Mouse (Mus musculus): ENCODE measurements around the gene Sptbn4.

Sptbn4 gene

GRCm38 (mm10) chr7:27433349-27433748 lies 14.1 kb downstream of the Sptbn4 start:
- DNase-seq (ENCODE audit: low spot score) = no peak

GRCm38 (mm10) chr7:27429135-27429534 lies 18.4 kb downstream of the Sptbn4 start:
- DNase-seq (ENCODE audit: low spot score) = no peak

GRCm38 (mm10) chr7:27428002-27428401 lies 19.5 kb downstream of the Sptbn4 start:
- no peak for DNase-seq (ENCODE audit: low spot score)

- no peak for DNase-seq (ENCODE audit: low spot score)
Observed at GRCm38 (mm10) chr7:27427387-27427786, 20.1 kb downstream of the Sptbn4 start.

DNA sequence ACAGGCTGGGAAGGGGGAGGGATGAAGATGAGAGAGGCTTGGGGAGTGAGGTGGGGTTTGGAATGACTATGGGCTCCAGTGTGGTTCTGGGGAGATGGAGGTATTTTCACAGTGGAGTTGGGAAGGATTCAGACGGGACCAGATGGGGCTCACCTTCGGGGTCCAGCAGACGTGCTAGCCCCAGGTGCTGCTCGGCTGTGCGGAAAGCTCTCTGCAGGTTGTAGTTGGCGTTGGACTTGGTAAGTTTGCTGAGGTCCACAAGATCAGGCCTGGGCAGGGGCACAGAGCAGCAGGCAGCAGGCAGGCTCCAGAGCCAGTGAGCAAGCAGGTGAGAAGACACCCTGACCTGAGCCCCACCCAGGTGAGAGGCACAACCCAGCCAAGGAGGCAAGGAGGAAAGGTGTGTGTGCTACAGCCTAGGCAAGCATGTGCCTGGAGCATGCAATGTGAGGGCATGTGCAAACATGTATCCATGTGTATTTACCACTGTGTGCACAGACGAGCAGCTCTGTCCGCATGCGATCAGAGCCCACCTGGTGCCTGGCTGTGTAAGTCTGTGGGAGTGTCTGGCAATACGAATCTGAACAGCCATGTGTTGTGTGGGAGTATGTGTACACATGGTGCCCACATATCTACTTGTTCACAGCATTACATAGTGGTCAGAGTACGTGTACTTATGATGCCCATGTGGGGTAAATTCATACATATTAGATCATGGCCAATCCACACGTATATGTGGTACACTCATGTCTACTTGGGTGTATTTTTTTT lies 23.7 kb downstream of the Sptbn4 start:
- no peak for DNase-seq (ENCODE audit: low spot score)

DNA sequence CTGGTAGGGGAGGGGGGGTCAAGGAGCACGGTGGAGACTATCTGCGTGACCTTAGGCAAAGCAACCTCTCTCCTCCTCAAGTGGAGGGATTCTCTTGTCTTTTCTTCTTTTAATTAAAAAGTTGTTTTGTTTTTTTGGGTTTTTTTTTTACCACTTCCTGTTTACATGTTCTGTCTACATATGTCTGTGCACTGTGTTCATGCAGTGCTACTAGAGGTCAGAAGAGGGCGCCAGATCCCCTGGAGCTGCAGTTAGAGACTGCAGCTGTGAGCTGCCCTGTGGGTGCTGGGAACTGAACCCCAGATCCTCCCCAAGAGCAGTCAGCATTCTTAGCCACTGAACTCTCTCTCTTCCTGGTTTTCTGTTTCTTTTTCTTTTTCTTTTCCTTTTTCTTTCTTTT lies 28.4 kb downstream of the Sptbn4 start:
- DNase-seq (ENCODE audit: low spot score) = no peak

- no peak for DNase-seq (ENCODE audit: low spot score)
Observed at GRCm38 (mm10) chr7:27417151-27417550, 30.3 kb downstream of the Sptbn4 start.

- no peak for DNase-seq (ENCODE audit: low spot score)
Observed at GRCm38 (mm10) chr7:27408379-27409176, 38.9 kb downstream of the Sptbn4 start.

DNA sequence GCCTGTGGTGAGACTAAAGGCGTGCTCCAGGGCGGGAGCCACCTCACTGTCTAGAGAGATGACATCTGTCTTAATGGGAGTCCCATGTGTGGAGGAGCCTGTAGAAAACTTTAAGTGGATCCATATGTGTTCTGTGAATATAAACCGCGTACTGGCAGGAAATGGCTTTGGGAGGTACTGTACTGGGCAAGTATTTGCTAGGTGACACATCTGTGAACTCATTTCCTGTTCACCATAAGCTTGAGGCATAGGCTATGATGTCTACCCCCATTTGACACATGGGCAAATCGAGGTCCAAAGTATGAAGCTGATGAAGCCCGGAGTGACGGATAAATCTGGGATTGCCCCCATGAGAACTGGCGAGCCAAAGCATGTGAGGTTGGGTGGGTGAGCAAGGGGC lies 39.7 kb downstream of the Sptbn4 start:
- DNase-seq (ENCODE audit: low spot score) = no peak

- no peak for DNase-seq (ENCODE audit: low spot score)
Observed at GRCm38 (mm10) chr7:27406481-27406880, 41.0 kb downstream of the Sptbn4 start.

- no peak for DNase-seq (ENCODE audit: low spot score)
Observed at GRCm38 (mm10) chr7:27404203-27404942, 43.1 kb downstream of the Sptbn4 start.

DNA sequence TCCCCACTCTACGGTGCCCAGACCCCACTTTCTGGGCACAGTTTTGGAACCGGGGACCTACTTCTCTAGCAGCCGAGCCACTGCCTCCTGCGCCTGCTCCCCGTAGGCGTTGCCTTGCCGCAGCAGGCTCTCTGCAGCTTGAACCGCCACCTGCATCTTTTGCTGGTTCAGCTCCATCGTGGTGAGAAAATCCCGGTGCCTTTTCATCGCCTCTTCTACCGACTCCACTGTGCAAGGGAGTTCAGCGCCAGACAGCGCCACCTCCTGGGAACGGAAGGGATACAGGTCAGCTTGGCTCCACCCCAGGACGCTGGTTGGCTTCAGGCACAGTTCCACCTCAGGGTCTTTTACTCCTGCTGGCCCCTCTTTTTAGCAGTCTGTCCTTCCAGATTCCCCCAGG lies 44.8 kb downstream of the Sptbn4 start:
- no peak for DNase-seq (ENCODE audit: low spot score)

GRCm38 (mm10) chr7:27400545-27400944 lies 46.9 kb downstream of the Sptbn4 start:
- no peak for DNase-seq (ENCODE audit: low spot score)

DNA sequence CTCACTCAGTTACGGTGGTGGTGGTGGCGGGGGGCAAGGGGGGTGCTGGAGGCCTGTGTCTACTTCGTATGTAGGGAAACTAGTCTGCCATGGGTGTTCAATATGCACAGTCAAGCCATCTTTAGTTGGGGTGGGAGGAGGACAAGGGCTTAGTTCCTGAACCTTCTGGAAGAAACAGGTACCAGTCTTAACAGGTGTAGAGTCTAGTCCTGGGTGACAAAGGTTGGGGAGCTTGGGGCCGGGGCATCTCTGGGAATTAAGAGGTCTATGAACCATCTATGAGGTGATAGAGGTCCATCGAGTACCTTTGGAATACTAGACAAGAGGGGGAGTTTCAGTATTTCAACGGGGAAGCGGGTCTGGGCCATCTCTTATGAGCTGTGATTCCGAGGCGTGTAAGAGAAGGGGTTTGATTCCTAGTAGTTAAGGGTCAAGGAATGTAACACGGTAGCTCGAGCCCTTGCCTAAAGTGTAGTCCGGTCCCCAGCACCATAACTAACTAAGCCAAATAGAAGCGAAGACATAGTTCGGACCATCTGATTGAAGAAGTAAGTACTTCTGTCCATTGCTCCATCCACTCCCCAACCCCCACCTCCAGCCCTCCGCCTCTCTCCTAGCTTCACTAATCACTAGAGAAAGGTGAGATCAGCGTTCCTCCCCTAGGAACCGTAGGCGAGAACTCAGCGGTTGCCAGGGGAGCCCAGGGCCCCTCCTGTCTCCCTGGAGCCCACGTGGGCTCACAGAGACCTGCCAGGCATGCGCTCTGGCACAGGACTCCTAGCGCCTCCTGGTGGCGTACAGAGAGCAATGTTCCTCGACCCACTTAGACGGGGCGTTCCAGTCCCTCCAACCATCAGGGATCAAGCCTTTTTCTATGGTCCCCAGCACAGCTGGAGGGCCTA lies 50.2 kb downstream of the Sptbn4 start:
- DNase-seq (ENCODE audit: low spot score) = no peak

DNA sequence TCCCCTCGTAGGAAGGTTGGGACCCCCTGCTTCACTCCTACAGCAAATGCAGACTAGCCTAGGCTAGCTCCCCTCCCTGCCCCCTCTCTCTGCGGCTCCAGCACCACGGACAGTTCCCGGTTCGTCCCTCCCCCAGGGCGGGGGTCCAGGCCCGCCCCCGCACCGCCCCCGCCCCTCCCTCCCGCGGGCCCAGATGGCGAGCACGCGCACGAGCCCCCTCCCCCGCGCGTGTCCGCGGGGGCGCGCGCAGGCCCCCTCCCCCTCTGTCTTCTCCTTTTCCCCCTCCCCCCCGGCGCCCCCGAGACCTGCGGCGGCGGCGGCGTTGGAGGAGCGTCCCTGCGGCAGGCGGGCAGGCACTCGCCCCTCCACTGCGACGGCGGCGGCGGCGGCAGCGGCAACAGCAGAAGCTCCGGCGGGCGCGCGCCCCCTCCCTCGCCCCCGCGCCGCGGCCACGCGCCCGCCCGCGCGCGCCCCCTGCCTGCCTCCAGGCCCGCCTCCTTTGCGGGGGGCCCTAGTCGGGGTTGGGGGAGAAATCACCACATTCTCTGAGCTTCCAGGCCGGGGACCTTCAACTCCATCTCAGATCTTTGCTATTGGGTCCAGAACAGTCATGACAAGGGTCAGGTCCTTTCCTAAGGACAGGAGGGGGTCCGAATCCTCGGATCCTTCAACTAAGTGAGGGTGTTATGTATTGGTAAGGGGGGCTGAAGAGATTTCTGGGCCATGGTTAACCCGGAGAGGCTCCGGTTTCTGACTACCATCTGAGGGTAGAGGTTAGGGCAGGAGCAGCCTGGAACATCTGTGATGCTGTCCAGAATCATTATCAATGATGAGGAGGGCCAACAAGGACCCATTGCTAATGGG lies 51.1 kb downstream of the Sptbn4 start:
- DNase-seq (ENCODE audit: low spot score) = no peak

DNA sequence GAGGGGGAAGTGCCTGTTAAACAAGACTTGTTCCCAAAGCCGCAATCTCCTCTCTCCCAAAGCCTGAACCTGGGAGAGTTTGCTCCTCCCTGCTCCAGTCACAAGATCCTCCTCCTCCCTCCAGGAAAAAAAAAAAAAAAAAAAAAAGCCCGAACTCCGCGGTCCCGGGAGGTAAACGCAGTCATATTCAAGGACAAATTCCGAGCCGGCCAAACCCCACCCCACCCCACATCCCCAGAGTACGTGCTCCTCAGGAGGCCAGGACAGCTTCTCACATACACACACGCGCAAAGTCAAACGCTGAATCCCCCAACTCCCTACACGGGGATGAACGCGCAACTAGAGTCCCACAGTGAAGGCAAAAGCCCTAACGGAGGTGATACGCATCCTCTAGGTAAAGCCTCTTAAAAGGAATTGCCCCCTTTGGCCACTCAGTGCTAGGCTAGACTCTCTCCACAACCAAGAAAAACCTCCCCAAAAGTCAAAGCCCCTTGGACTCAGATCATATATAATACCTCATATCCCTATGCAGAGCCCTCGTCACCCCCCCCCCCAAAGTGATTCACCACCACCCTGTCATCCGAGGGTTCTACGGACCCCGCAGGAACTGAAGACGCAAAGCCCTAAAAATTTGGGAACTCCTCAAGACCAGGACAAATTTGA lies 51.8 kb downstream of the Sptbn4 start:
- no peak for DNase-seq (ENCODE audit: low spot score)

DNA sequence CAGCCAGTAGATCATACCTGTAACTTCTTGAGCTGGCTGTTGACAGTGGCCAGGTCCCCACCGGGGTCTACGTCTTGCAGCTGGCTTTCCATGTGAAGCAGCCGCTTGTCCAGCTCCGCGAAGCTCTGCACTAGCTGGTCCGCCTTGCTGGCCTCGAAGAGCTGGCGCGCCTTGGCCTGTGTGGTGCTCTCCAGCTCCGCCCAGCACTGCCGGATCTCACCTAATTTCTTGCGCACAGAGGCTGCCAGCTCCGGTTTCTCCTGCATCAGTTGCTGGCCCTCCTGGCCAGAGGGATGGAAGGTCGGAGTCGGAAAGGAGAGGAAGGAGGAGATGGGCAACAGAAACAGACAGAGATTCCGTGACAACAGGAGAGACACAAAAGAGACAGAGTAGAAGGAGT lies 56.1 kb downstream of the Sptbn4 start:
- DNase-seq (ENCODE audit: low spot score) = no peak

- DNase-seq (ENCODE audit: low spot score) = no peak
Observed at GRCm38 (mm10) chr7:27389213-27389612, 58.3 kb downstream of the Sptbn4 start.

GRCm38 (mm10) chr7:27384731-27385130 lies 62.8 kb downstream of the Sptbn4 start:
- DNase-seq (ENCODE audit: low spot score) = no peak

DNA sequence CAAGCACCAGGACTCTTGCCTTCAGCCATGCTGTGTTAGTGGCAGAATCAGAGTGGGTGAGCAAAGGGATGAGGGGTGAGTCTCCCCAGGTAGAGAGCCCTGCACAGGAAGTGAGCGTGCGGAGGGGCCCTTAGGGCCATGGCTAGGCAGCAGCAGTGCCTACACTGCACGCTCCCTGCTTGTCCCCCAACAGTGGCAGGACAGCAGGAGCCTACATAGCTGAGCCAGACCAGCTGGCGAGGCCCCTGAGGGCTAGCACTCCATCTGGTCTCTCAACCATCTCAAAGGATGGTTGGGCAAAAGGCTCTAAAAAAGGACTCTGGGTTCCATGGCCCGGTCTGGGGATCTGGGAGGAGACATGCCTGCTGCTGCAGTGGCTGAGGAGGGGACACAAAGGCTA lies 63.4 kb downstream of the Sptbn4 start:
- no peak for DNase-seq (ENCODE audit: low spot score)

Measured in urinary bladder, postnatal 10 days (tissue).